Mouse (Mus musculus): ENCODE results near the gene Pot1b. TPM values are rescaled to one million over a fixed set of nuclear protein-coding genes. Genes with fewer than 3 reads are reported as not detected.
A peak's percentile ranks its signal among the peaks of the same experiment; 100 is the strongest.

Pot1b gene
- 1 to 10 TPM; 4.7 to 7.3 (median 5.8) TPM for total RNA-seq (2022)

GRCm38 (mm10) chr17:55711984-55712811 lies at the start of gene Pot1b:
Gene Pot1b (minus strand): TSS chr17:55712628.
- peak; percentile 93 to 94 for DNase-seq (ENCODE audit: low spot score in 2 of 2)

GRCm38 (mm10) chr17:55751170-55751569 lies 38.7 kb upstream of the Pot1b start:
- DNase-seq (ENCODE audit: low spot score in 2 of 2) = no peak

- no peak for DNase-seq (ENCODE audit: low spot score in 2 of 2)
These were observed 37.4 kb upstream of the Pot1b start, which contains the start of gene Adgre4 for GRCm38 (mm10) chr17:55749786-55750185. Gene Adgre4 (plus strand): TSS chr17:55749984.

GRCm38 (mm10) chr17:55736675-55737074 lies 24.2 kb upstream of the Pot1b start:
- no peak for DNase-seq (ENCODE audit: low spot score in 2 of 2)

- DNase-seq (ENCODE audit: low spot score in 2 of 2) = no peak
These were observed 13.8 kb upstream of the Pot1b start for GRCm38 (mm10) chr17:55726193-55726592.

GRCm38 (mm10) chr17:55722250-55722649 lies 9.8 kb upstream of the Pot1b start:
- no peak for DNase-seq (ENCODE audit: low spot score in 2 of 2)

- DNase-seq (ENCODE audit: low spot score in 2 of 2) = no peak
These were observed 8.8 kb upstream of the Pot1b start for GRCm38 (mm10) chr17:55721270-55721669.

GRCm38 (mm10) chr17:55702865-55703264 lies 9.6 kb downstream of the Pot1b start:
- no peak for DNase-seq (ENCODE audit: low spot score in 2 of 2)

GRCm38 (mm10) chr17:55702161-55702820 lies 10.1 kb downstream of the Pot1b start:
- DNase-seq (ENCODE audit: low spot score in 2 of 2) = peak; percentile 24 to 42

GRCm38 (mm10) chr17:55699388-55699787 lies 13.0 kb downstream of the Pot1b start:
- DNase-seq (ENCODE audit: low spot score in 2 of 2) = no peak

GRCm38 (mm10) chr17:55661099-55661498 lies 51.3 kb downstream of the Pot1b start:
- no peak for DNase-seq (ENCODE audit: low spot score in 2 of 2)

GRCm38 (mm10) chr17:55625092-55625491 lies 87.3 kb downstream of the Pot1b start, which contains the start of gene Vmn2r118:
Gene Vmn2r118 (minus strand): TSS chr17:55625192.
- DNase-seq (ENCODE audit: low spot score in 2 of 2) = no peak

Other genes with a start within 250 kb of the Pot1b start
- gene Vmn2r118, start 87.4 kb downstream of the Pot1b start, total RNA-seq (2022) = not detected
- under 1 TPM in 1 of 4 experiments, not detected in 3; 0.12 TPM for gene Adgre4, start 37.4 kb upstream of the Pot1b start, total RNA-seq (2022)
- gene Zfp119a, start 166.3 kb upstream of the Pot1b start, total RNA-seq (2022) = 1 to 10 TPM; 5.0 to 7.3 (median 6.2) TPM
- gene Zfp959, start 179.5 kb upstream of the Pot1b start, total RNA-seq (2022) = 1 to 10 TPM; 6.4 to 6.9 (median 6.9) TPM
- gene Zfp119b, start 236.9 kb upstream of the Pot1b start, total RNA-seq (2022) = 1 to 10 TPM; 3.5 to 5.2 (median 4.0) TPM
- 1 to 10 TPM; 1.1 to 2.5 (median 1.7) TPM for gene Ebi3, start 240.0 kb upstream of the Pot1b start, total RNA-seq (2022)
- gene Yju2, start 246.5 kb upstream of the Pot1b start, total RNA-seq (2022) = 10 to 100 TPM; 12.9 to 16.9 (median 15.0) TPM

Measured in left cerebral cortex, adult 8-10 months (tissue).